Mouse (Mus musculus) skeletal muscle tissue, postnatal 0 days (tissue): ENCODE results near the gene Gm45521. TPM values are rescaled to one million over a fixed set of nuclear protein-coding genes. Genes with fewer than 3 reads are reported as not detected.

Experiments
- polyA plus RNA-seq: library from polyadenylated mRNA; unstranded; fragments of >200 nt; fragmentation: Nextera tagmentation; extraction: Ambion mirVana; gene quantifications from 2 replicates; pipeline ENCODE4 v1.2.1, GENCODE M21; 2015

Gene Gm45521
- polyA plus RNA-seq: not detected in 2 replicates

DNA sequence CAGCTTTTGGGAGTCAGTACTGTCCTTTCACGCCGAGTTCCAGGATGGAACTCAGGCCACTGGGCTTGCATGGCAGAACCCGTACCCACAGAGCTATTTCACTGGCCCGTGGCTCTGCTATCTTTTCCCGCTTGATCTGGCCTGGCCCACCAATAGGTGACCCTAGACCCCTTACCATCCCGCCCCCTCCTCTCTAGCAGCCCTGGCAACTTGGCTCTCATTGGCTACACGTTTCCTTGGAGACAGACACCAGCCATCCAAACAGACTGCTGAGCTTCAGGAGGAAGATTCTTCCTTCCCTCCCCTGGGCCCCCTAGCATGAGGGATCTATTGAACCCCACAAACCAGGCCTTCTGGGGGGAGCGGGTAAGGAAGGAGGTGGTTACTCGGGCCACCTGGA lies at the start of gene Gm45521:
TSS of gene Gm45521 (plus strand) at position 240 of the 400 bp plus-strand sequence.

DNA sequence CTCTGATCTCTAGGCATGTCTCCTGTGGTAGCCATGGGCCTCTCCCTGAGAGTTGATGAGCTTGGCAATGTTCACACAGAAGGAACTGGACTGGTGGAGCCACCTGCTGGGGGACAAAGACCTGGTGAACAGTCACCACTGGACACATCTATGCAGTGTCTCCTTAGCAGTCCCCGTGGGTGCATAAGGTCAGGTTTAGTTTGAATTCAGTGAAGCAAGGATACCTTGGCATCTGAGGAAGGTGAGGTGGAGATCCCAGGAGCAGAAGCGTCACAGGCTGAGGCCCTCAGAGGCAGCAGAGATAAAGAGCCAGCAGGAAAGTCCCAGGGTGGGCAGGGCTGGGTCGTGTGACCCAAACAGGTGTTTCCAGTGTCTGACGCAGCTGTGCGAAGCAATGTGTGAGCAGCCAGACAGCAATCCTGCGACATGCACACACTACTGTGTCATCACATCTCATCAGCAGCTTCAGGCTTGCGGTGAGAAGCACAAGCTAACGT lies 37.2 kb downstream of the Gm45521 start, which contains the start of gene Dnase1l3:
TSS of gene Dnase1l3 (minus strand) at position 303 of the 497 bp plus-strand sequence.

DNA sequence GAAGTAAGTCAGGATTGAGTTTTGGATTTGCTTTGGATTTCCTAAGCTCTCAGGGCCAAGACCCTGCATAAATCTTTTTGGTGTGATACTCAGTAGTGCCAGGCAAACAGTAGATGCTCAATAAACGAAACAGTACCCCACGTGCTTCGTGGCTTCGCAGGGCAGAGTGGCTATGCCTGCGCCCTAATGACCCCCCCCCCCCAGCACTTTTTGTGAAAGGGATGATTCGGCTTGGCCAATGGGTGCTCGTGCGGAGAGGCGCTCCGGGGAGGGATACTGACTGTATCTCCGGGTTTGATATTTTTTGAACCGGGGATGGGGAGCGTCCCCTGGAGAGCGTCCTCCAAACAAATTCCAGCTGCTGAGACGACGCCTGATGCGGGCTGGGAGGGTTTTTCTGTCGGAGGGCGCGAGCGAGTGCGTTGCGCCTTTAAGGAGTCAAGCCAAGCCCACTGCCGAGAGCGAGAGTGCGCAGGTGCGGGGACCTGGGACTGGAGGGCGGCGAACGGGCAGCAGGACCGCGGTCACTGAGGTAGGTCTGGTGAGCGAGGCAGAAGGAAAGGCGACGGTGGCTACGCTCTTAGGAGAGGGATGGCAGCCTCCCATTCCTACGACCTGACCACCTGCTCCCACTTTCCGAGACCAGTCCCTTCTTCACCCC lies 45.5 kb downstream of the Gm45521 start, which contains the start of gene Abhd6:
TSS of gene Abhd6 (plus strand) at position 471 of the 661 bp plus-strand sequence.

Other genes starting within 250 kb of the Gm45521 start
- not detected in 2 replicates for gene Gm26661, start 165.7 kb upstream of the Gm45521 start, polyA plus RNA-seq
- 5.8 TPM in 2 replicates for gene Flnb, start 139.3 kb upstream of the Gm45521 start, polyA plus RNA-seq
- 0.57 and 0.63 TPM in 2 replicates for gene Dnase1l3, start 37.3 kb downstream of the Gm45521 start, polyA plus RNA-seq
- gene Abhd6, start 45.6 kb downstream of the Gm45521 start, polyA plus RNA-seq: 3.7 and 5.6 TPM in 2 replicates
- 35.5 and 36.0 TPM in 2 replicates for gene Rpp14, start 123.1 kb downstream of the Gm45521 start, polyA plus RNA-seq
- gene Pxk, start 140.9 kb downstream of the Gm45521 start, polyA plus RNA-seq: 18.4 and 21.3 TPM in 2 replicates
- 552 and 582 TPM in 2 replicates for gene Pdhb, start 215.7 kb downstream of the Gm45521 start, polyA plus RNA-seq